Mouse (Mus musculus) MEL (cell line): ENCODE results near the gene Aff3.

ENCODE experiments used
- CTCF ChIP-seq, 3 experiments: IDR thresholded peaks in 2 of 3; conservative IDR thresholded peaks in 1 of 3; 2 replicates each; pipeline ENCODE4 v1.5.1; 2011 to 2012; ENCODE audit warnings: low read length in 3 of 3, low read depth in 2 of 3, mild to moderate bottlenecking in 2 of 3, improper control_type of control experiment in 1 of 3, inconsistent platforms in 1 of 3, mixed read lengths in 1 of 3, moderate library complexity in 1 of 3; ENCODE audit not compliant: control insufficient read depth in 1 of 3, insufficient read depth in 1 of 3, poor library complexity in 1 of 3, severe bottlenecking in 1 of 3
- EP300 ChIP-seq, 2 experiments: IDR thresholded peaks; 2 replicates each; pipeline ENCODE4 v1.6.1; 2011; ENCODE audit warnings: improper control_type of control experiment in 2 of 2, low read length in 2 of 2, low read depth in 1 of 2, mild to moderate bottlenecking in 1 of 2
- KAT2A ChIP-seq: conservative IDR thresholded peaks from 2 replicates; pipeline ENCODE4 v1.6.1; 2012; ENCODE audit warnings: low read depth, low read length, improper control_type of control experiment, inconsistent platforms
- MAFK ChIP-seq: IDR thresholded peaks from 2 replicates; pipeline ENCODE4 v1.6.1; 2011; ENCODE audit warnings: low read depth, mild to moderate bottlenecking, low read length, improper control_type of control experiment, borderline replicate concordance
- POLR2A ChIP-seq, 2 experiments: IDR thresholded peaks; 2 replicates each; pipeline ENCODE4 v1.6.1; 2011 to 2012; ENCODE audit warnings: low read length in 2 of 2, mild to moderate bottlenecking in 2 of 2, control low read depth in 1 of 2, improper control_type of control experiment in 1 of 2, low read depth in 1 of 2, moderate library complexity in 1 of 2; ENCODE audit not compliant: control insufficient read depth in 1 of 2, insufficient read depth in 1 of 2, poor library complexity in 1 of 2
- USF1 ChIP-seq: IDR thresholded peaks from 2 replicates; pipeline ENCODE4 v1.6.1; 2014; ENCODE audit warnings: low read depth, mild to moderate bottlenecking, inconsistent platforms, low read length, improper control_type of control experiment, moderate library complexity
- ZC3H11A ChIP-seq: IDR thresholded peaks from 2 replicates; pipeline ENCODE4 v1.6.1; 2012; ENCODE audit warnings: low read depth, mild to moderate bottlenecking, inconsistent platforms, low read length, improper control_type of control experiment

DNA sequence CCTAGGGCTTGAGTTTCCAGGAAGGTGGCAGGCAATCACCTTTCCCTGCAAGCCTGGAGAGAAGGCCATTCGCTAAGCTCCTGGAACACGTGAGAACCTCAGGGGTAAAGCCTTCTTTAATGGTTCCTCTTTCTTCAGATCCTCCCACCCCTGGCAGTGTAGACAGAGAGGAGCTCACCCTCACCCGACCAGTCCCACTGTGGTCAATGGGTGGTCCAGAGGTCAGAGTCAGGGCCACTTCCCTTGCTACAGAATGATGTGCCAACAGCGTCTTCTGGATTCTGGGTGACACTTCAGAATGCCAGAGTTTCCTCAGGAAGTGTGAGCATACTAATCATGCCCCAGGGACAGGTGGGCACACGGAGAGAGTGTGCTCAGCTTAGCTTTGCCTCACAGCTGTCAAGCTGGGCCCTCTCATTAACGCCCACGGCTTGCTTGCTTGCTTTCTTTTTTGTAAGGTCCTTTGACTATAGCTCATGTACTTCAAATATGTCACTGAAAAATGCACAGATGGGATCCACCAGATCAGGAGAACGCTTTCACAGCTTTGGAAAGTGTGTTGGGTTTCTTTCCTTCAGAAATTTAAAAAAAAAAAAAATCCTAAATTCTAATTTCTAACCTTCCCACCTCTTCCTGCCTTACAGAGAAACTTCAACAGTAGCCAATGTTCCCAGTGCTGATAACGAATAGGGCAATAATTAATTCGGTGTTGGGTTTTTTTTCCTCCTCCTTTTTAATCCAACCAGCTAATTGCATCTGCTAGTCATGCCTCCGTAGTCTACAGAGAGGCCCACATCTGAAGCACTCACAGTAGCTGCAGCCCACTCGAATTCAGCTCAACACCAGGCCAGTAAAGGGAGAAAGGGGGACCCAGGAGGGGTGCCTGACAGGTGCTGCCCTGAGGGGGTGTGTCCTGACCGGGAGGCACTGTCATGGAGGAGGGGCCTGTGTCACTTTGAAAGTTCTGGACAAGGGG is 235.8 kb downstream of the Aff3 start:
- TF ChIP-seq CTCF (IDR thresholded peaks at IDR 0.05 in 2 of 3, conservative IDR thresholded peaks at IDR 0.05 in 1 of 3; ENCODE audit: control insufficient read depth in 1 of 3, insufficient read depth in 1 of 3, low read depth in 2 of 3, low read length in 3 of 3, poor library complexity in 1 of 3, severe bottlenecking in 1 of 3) (no peak), POLR2A (IDR thresholded peaks at IDR 0.05; ENCODE audit: control insufficient read depth in 1 of 2, insufficient read depth in 1 of 2, low read depth in 1 of 2, low read length in 2 of 2, poor library complexity in 1 of 2) (no peak), EP300 (IDR thresholded peaks at IDR 0.05; ENCODE audit: low read depth in 1 of 2, low read length in 2 of 2) (no peak), ZC3H11A (no peak), KAT2A (no peak), MAFK (no peak), USF1 (no peak)
